Mouse (Mus musculus) hematopoietic stem cell, adult 5-6 weeks (primary cell): ENCODE data around the gene B3galt4. TPM values are rescaled to one million over a fixed set of nuclear protein-coding genes. Genes with fewer than 3 reads are reported as not detected.
"Not testable (repeated sequence)": the region's sequence is repeated elsewhere in the genome, so short reads cannot be mapped to it uniquely, and the experiment has no call there.

ENCODE experiments used
- ATAC-seq, 2 experiments: fragments of 125-278 bp in 1 of 2; replicated peaks in 1 of 2; 2 replicates each; pipeline ENCODE4 v1.8.0; 2016 to 2017; ENCODE audit warnings: inconsistent platforms in 2 of 2, mild to moderate bottlenecking in 2 of 2, moderate number of reproducible peaks in 2 of 2, low read depth in 1 of 2, moderate TSS enrichment in 1 of 2; ENCODE audit not compliant: low FRiP score in 2 of 2, poor library complexity in 2 of 2, severe bottlenecking in 2 of 2, insufficient read depth in 1 of 2, low TSS enrichment in 1 of 2
- total RNA-seq: library from RNA; stranded (forward); fragments of 172-1452, 232-1000 nt; gene quantifications from 2 replicates; pipeline ENCODE4 v1.2.3, GENCODE M21; 2017

The B3galt4 gene
- total RNA-seq, 1 experiment from 2014 or later = 3.1 TPM

GRCm38 (mm10) chr17:33916294-33916693, 35.0 kb downstream of the B3galt4 start:
- no peak for ATAC-seq

- ATAC-seq = peak; percentile 77 to 78
These were observed 35.5 kb downstream of the B3galt4 start, which contains the start of the genes Tapbp and Zbtb22 for GRCm38 (mm10) chr17:33915671-33916250. TSS of gene Tapbp (plus strand) at chr17:33915899. TSS of gene Zbtb22 (plus strand) at chr17:33915904.

- no peak for ATAC-seq
These were observed 36.3 kb downstream of the B3galt4 start for GRCm38 (mm10) chr17:33914969-33915391.

GRCm38 (mm10) chr17:33913905-33914304, 37.4 kb downstream of the B3galt4 start:
- no peak for ATAC-seq

GRCm38 (mm10) chr17:33913264-33913663, 38.0 kb downstream of the B3galt4 start:
- no peak for ATAC-seq

- no peak for ATAC-seq
These were observed 39.4 kb downstream of the B3galt4 start for GRCm38 (mm10) chr17:33911813-33912414.

GRCm38 (mm10) chr17:33911052-33911812, 40.1 kb downstream of the B3galt4 start:
- no peak for ATAC-seq

- ATAC-seq = no peak
These were observed 40.8 kb downstream of the B3galt4 start for GRCm38 (mm10) chr17:33910346-33911051.

- ATAC-seq = peak; percentile 15; a peak in 1 of 4 replicates
These were observed 41.4 kb downstream of the B3galt4 start for GRCm38 (mm10) chr17:33909869-33910250.

GRCm38 (mm10) chr17:33909077-33909868, 42.0 kb downstream of the B3galt4 start, which contains the start of gene Daxx:
TSS of gene Daxx (plus strand) at chr17:33909414.
- peak; percentile 82 to 92 for ATAC-seq

GRCm38 (mm10) chr17:33908331-33909076, 42.8 kb downstream of the B3galt4 start:
- ATAC-seq = peak; percentile 6 to 31

GRCm38 (mm10) chr17:33904835-33905234, 46.5 kb downstream of the B3galt4 start, which contains the start of gene Platr17:
TSS of gene Platr17 (plus strand) at chr17:33905135.
- ATAC-seq = not testable (repeated sequence)

GRCm38 (mm10) chr17:33903911-33904651, 47.2 kb downstream of the B3galt4 start:
- not testable (repeated sequence) for ATAC-seq

- ATAC-seq = no peak
These were observed 48.8 kb downstream of the B3galt4 start for GRCm38 (mm10) chr17:33902491-33902890.

- ATAC-seq = no peak
These were observed 49.2 kb downstream of the B3galt4 start for GRCm38 (mm10) chr17:33902079-33902478.

- no peak for ATAC-seq
These were observed 49.6 kb downstream of the B3galt4 start for GRCm38 (mm10) chr17:33901653-33902052.
